Mouse (Mus musculus): ENCODE results near the gene Ikbip. TPM values are rescaled to one million over a fixed set of nuclear protein-coding genes. Genes with fewer than 3 reads are reported as not detected.

The Ikbip gene
- polyA plus RNA-seq, 1 experiment = 5.7 TPM

- Histone ChIP-seq H3K36me3 (ENCODE audit: control insufficient read depth, insufficient read depth, low read length) (no peaks in the 10 kb centered on the region), H3K4me1 (ENCODE audit: control insufficient read depth, insufficient read depth, low read length) (peaks cover 12% of the 10 kb centered on the region; the same call in 1 of the 2 replicates), H3K4me3 (ENCODE audit: insufficient read depth, low read depth, low read length) (no peak overlapping the region), H3K27me3 (replicated peaks; ENCODE audit: control insufficient read depth, insufficient read depth, low read length) (no peaks in the 10 kb centered on the region), H3K27ac (ENCODE audit: insufficient read depth, low read depth, low read length) (peak overlapping the region; percentile 59; the same call in 1 of the 2 replicates)
- TF ChIP-seq POLR2A (IDR thresholded peaks at IDR 0.05; ENCODE audit: low read depth, low read length) (no peak), CTCF (conservative IDR thresholded peaks at IDR 0.05; ENCODE audit: insufficient read depth, insufficient read length, low read depth, low read length) (no peak)
- peak; percentile 89 for DNase-seq
- WGBS = 24% methylated on average over 1 of the region's 1 CpGs
These were observed 45.9 kb downstream of the Ikbip start for GRCm38 (mm10) chr10:91128551-91129160.

GRCm38 (mm10) chr10:91130792-91131191 is 48.1 kb downstream of the Ikbip start:
- TF ChIP-seq POLR2A (IDR thresholded peaks at IDR 0.05; ENCODE audit: low read depth, low read length) = no peak
- TF ChIP-seq CTCF (conservative IDR thresholded peaks at IDR 0.05; ENCODE audit: insufficient read depth, insufficient read length, low read depth, low read length) = no peak
- H3K27me3 ChIP-seq (replicated peaks; ENCODE audit: control insufficient read depth, insufficient read depth, low read length) = no peaks in the 10 kb centered on the region
- no peak for DNase-seq
- H3K36me3 ChIP-seq (ENCODE audit: control insufficient read depth, insufficient read depth, low read length) = no peaks in the 10 kb centered on the region
- H3K4me1 ChIP-seq (ENCODE audit: control insufficient read depth, insufficient read depth, low read length) = peaks cover 8% of the 10 kb centered on the region; the same call in 1 of the 2 replicates
- 99% methylated on average over 3 of the region's 3 CpGs for WGBS
- H3K27ac ChIP-seq (ENCODE audit: insufficient read depth, low read depth, low read length) = no peak overlapping the region
- H3K4me3 ChIP-seq (ENCODE audit: insufficient read depth, low read depth, low read length) = no peak overlapping the region

GRCm38 (mm10) chr10:91131565-91131964 is 48.8 kb downstream of the Ikbip start:
- TF ChIP-seq POLR2A (IDR thresholded peaks at IDR 0.05; ENCODE audit: low read depth, low read length) (no peak), CTCF (conservative IDR thresholded peaks at IDR 0.05; ENCODE audit: insufficient read depth, insufficient read length, low read depth, low read length) (no peak)

GRCm38 (mm10) chr10:91135302-91135972 is 52.7 kb downstream of the Ikbip start:
- WGBS = 91% methylated on average over 7 of the region's 7 CpGs
- DNase-seq = no peak
- TF ChIP-seq POLR2A (IDR thresholded peaks at IDR 0.05; ENCODE audit: low read depth, low read length) = no peak
- TF ChIP-seq CTCF (conservative IDR thresholded peaks at IDR 0.05; ENCODE audit: insufficient read depth, insufficient read length, low read depth, low read length) = no peak
- Histone ChIP-seq H3K4me3 (ENCODE audit: insufficient read depth, low read depth, low read length) (no peak overlapping the region), H3K27me3 (replicated peaks; ENCODE audit: control insufficient read depth, insufficient read depth, low read length) (no peaks in the 10 kb centered on the region), H3K27ac (ENCODE audit: insufficient read depth, low read depth, low read length) (no peak overlapping the region), H3K36me3 (ENCODE audit: control insufficient read depth, insufficient read depth, low read length) (no peaks in the 10 kb centered on the region), H3K4me1 (ENCODE audit: control insufficient read depth, insufficient read depth, low read length) (no peaks in the 10 kb centered on the region)

More at GRCm38 (mm10) chr10:91131565-91131964, 48.8 kb downstream of the Ikbip start:
- 98% methylated on average over 1 of the region's 1 CpGs for WGBS
- Histone ChIP-seq H3K27me3 (replicated peaks; ENCODE audit: control insufficient read depth, insufficient read depth, low read length) (no peaks in the 10 kb centered on the region), H3K4me1 (ENCODE audit: control insufficient read depth, insufficient read depth, low read length) (peaks cover 8% of the 10 kb centered on the region; the same call in 1 of the 2 replicates), H3K4me3 (ENCODE audit: insufficient read depth, low read depth, low read length) (no peak overlapping the region), H3K36me3 (ENCODE audit: control insufficient read depth, insufficient read depth, low read length) (no peaks in the 10 kb centered on the region), H3K27ac (ENCODE audit: insufficient read depth, low read depth, low read length) (no peak overlapping the region)
- no peak for DNase-seq

- Histone ChIP-seq H3K27me3 (replicated peaks; ENCODE audit: control insufficient read depth, insufficient read depth, low read length) (no peaks in the 10 kb centered on the region), H3K4me3 (ENCODE audit: insufficient read depth, low read depth, low read length) (no peak overlapping the region), H3K4me1 (ENCODE audit: control insufficient read depth, insufficient read depth, low read length) (no peaks in the 10 kb centered on the region), H3K27ac (ENCODE audit: insufficient read depth, low read depth, low read length) (no peak overlapping the region), H3K36me3 (ENCODE audit: control insufficient read depth, insufficient read depth, low read length) (no peaks in the 10 kb centered on the region)
- no peak for DNase-seq
- TF ChIP-seq POLR2A (IDR thresholded peaks at IDR 0.05; ENCODE audit: low read depth, low read length) = no peak
- WGBS = 73% methylated on average over 9 of the region's 9 CpGs
These were observed 54.7 kb downstream of the Ikbip start for GRCm38 (mm10) chr10:91137400-91137799.

- H3K4me3 ChIP-seq (ENCODE audit: insufficient read depth, low read depth, low read length) = no peak overlapping the region
- no peaks in the 10 kb centered on the region for H3K36me3 ChIP-seq (ENCODE audit: control insufficient read depth, insufficient read depth, low read length)
- TF ChIP-seq CTCF (conservative IDR thresholded peaks at IDR 0.05; ENCODE audit: insufficient read depth, insufficient read length, low read depth, low read length) (no peak), POLR2A (IDR thresholded peaks at IDR 0.05; ENCODE audit: low read depth, low read length) (no peak)
- 72% methylated on average over 3 of the region's 3 CpGs for WGBS
- H3K27me3 ChIP-seq (replicated peaks; ENCODE audit: control insufficient read depth, insufficient read depth, low read length) = no peaks in the 10 kb centered on the region
- no peaks in the 10 kb centered on the region for H3K4me1 ChIP-seq (ENCODE audit: control insufficient read depth, insufficient read depth, low read length)
- no peak overlapping the region for H3K27ac ChIP-seq (ENCODE audit: insufficient read depth, low read depth, low read length)
- no peak for DNase-seq
These were observed 55.6 kb downstream of the Ikbip start for GRCm38 (mm10) chr10:91138317-91138716.

GRCm38 (mm10) chr10:91139148-91139766 is 56.5 kb downstream of the Ikbip start:
- Histone ChIP-seq H3K4me1 (ENCODE audit: control insufficient read depth, insufficient read depth, low read length) (no peaks in the 10 kb centered on the region), H3K27me3 (replicated peaks; ENCODE audit: control insufficient read depth, insufficient read depth, low read length) (no peaks in the 10 kb centered on the region), H3K4me3 (ENCODE audit: insufficient read depth, low read depth, low read length) (no peak overlapping the region), H3K36me3 (ENCODE audit: control insufficient read depth, insufficient read depth, low read length) (no peaks in the 10 kb centered on the region), H3K27ac (ENCODE audit: insufficient read depth, low read depth, low read length) (no peak overlapping the region)
- no peak for TF ChIP-seq POLR2A (IDR thresholded peaks at IDR 0.05; ENCODE audit: low read depth, low read length)
- no peak for DNase-seq
- WGBS = 85% methylated on average over 14 of the region's 14 CpGs

Data from kidney, adult 2 months (tissue).